Mouse (Mus musculus) neural tube, embryonic 11.5 days (tissue): ENCODE measurements around the gene Gm43518. TPM values are rescaled to one million over a fixed set of nuclear protein-coding genes. Genes with fewer than 3 reads are reported as not detected.

ENCODE experiments used
- ATAC-seq: fragments of 200-750 bp; cut with Nextera tagmentation; 2 replicates; pipeline ENCODE4 v1.8.0; 2017; ENCODE audit warnings: moderate number of reproducible peaks, mild to moderate bottlenecking, moderate TSS enrichment, moderate library complexity; ENCODE audit not compliant: insufficient read depth, low FRiP score, low TSS enrichment
- DNase-seq: peaks from one replicate; pipeline ENCODE4 v3.0.0-alpha.2; 2015; ENCODE audit warnings: low spot score
- H3K27ac ChIP-seq: fragments of 300-500 bp; sonication (generic); 2 replicates; pipeline ENCODE4 v1.5.1; 2014; ENCODE audit warnings: low read depth, mild to moderate bottlenecking, low read length
- H3K27me3 ChIP-seq: fragments of 300-500 bp; sonication (generic); 2 replicates; pipeline ENCODE4 v1.6.1; 2014; ENCODE audit warnings: mild to moderate bottlenecking, low read length, mixed read lengths; ENCODE audit not compliant: control insufficient read depth, insufficient read depth
- H3K36me3 ChIP-seq: fragments of 300-500 bp; sonication (generic); 2 replicates; pipeline ENCODE4 v1.6.1; 2014; ENCODE audit warnings: mild to moderate bottlenecking, low read length, moderate library complexity, mixed read lengths; ENCODE audit not compliant: control insufficient read depth, insufficient read depth
- H3K4me1 ChIP-seq: fragments of 300-500 bp; sonication (generic); 2 replicates; pipeline ENCODE4 v1.6.1; 2014; ENCODE audit warnings: low read length, mixed read lengths; ENCODE audit not compliant: control insufficient read depth, insufficient read depth
- H3K4me2 ChIP-seq: fragments of 300-500 bp; sonication (generic); 2 replicates; pipeline ENCODE4 v1.6.1; 2014; ENCODE audit warnings: low read depth, mild to moderate bottlenecking, moderate library complexity
- H3K4me3 ChIP-seq: fragments of 300-500 bp; sonication (generic); 2 replicates; pipeline ENCODE4 v1.5.1; 2014; ENCODE audit warnings: low read depth, low read length
- H3K9ac ChIP-seq: fragments of 300-500 bp; sonication (generic); 2 replicates; pipeline ENCODE4 v1.6.1; 2014; ENCODE audit warnings: mild to moderate bottlenecking, low read length
- H3K9me3 ChIP-seq: fragments of 300-500 bp; sonication (generic); 2 replicates; pipeline ENCODE4 v1.6.1; 2016; ENCODE audit warnings: low read length; ENCODE audit not compliant: control insufficient read depth
- WGBS: fragments of 180-500 bp; shearing (Covaris S2); extraction: QIAGEN DNeasy Blood & Tissue Kit; methylation state at CpG from one replicate; pipeline ENCODE4 v1.1.7; 2014; 5-methylcytosine and 5-hydroxymethylcytosine counted together
- polyA plus RNA-seq: library from polyadenylated mRNA; unstranded; fragments of >200 nt; fragmentation: Nextera tagmentation; extraction: Ambion mirVana; gene quantifications from 2 replicates; pipeline ENCODE4 v1.2.1, GENCODE M21; 2014

Gene Gm43518
- polyA plus RNA-seq, 1 experiment from 2014 or later = not detected

GRCm38 (mm10) chr5:123946546-123946945 is 19.3 kb downstream of the Gm43518 start:
- no peaks in the 10 kb centered on the region for H3K4me1 ChIP-seq
- H3K9ac ChIP-seq = no peak overlapping the region
- H3K9me3 ChIP-seq = no peaks in the 10 kb centered on the region

GRCm38 (mm10) chr5:123947041-123947761 is 20.0 kb downstream of the Gm43518 start:
- WGBS = 58% methylated on average over 7 of the region's 7 CpGs
- Histone ChIP-seq H3K4me2 (no peak overlapping the region), H3K4me3 (no peak overlapping the region), H3K27ac (no peak overlapping the region), H3K4me1 (no peaks in the 10 kb centered on the region), H3K9ac (no peak overlapping the region), H3K36me3 (no peaks in the 10 kb centered on the region), H3K9me3 (no peaks in the 10 kb centered on the region), H3K27me3 (no peaks in the 10 kb centered on the region)
- ATAC-seq (no peak), DNase-seq (no peak)

More at GRCm38 (mm10) chr5:123946546-123946945, 19.3 kb downstream of the Gm43518 start:
- 81% methylated on average over 4 of the region's 4 CpGs for WGBS
- Histone ChIP-seq H3K4me2 (no peak overlapping the region), H3K27me3 (no peaks in the 10 kb centered on the region), H3K4me3 (no peak overlapping the region), H3K36me3 (no peaks in the 10 kb centered on the region), H3K27ac (no peak overlapping the region)
- DNase-seq = no peak
- ATAC-seq = no peak

DNA sequence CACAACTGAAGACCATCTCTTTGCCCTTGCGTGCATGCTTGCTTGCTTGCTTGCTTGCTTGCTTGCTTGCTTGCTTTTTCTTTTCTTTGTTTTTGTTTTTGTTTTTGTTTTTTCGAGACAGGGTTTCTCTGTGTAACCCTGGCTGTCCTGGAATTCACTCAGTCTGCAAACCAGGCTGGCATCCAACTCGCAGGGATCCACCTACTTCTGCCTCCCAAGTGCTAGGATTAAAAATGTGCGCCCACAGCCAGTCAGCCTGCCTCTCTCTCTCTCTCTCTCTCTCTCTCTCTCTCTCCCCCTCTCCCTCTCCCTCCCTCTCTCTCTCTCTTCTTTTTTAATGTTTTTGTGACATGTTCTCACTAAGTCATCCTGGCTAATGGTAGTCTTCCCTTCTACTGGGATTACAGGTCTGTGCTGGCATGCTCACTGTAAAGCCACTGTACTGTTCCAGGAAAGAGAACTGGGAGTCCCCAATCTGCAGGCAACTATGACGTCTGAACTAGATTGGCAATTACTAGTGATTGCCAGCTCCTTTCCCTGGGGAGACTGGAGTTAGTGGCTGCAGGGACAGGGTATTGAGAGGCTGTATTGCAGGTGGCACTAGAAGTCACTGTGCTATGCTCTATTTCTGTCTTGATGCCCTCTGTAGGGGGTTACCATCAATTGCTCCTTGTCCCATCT is 25.3 kb downstream of the Gm43518 start:
- no peak overlapping the region for H3K4me3 ChIP-seq
- H3K4me2 ChIP-seq = no peak overlapping the region
- WGBS = 59% methylated on average over 5 of the region's 5 CpGs
- H3K9ac ChIP-seq = no peak overlapping the region
- ATAC-seq (no peak), DNase-seq (no peak)
- no peaks in the 10 kb centered on the region for H3K27me3 ChIP-seq
- H3K4me1 ChIP-seq = no peaks in the 10 kb centered on the region
- no peak overlapping the region for H3K27ac ChIP-seq
- no peaks in the 10 kb centered on the region for H3K36me3 ChIP-seq
- H3K9me3 ChIP-seq = no peaks in the 10 kb centered on the region

- H3K36me3 ChIP-seq = no peaks in the 10 kb centered on the region
- H3K27me3 ChIP-seq = no peaks in the 10 kb centered on the region
- no peak overlapping the region for H3K4me2 ChIP-seq
- H3K9ac ChIP-seq = no peak overlapping the region
- H3K27ac ChIP-seq = no peak overlapping the region
- H3K4me1 ChIP-seq = no peaks in the 10 kb centered on the region
- 89% methylated on average over 8 of the region's 8 CpGs for WGBS
- H3K9me3 ChIP-seq = no peaks in the 10 kb centered on the region
- no peak for DNase-seq
- ATAC-seq = no peak
- H3K4me3 ChIP-seq = no peak overlapping the region
These were observed 30.0 kb downstream of the Gm43518 start for GRCm38 (mm10) chr5:123957213-123957612.

- WGBS = 71% methylated on average over 3 of the region's 3 CpGs
- no peaks in the 10 kb centered on the region for H3K9me3 ChIP-seq
- no peak overlapping the region for H3K4me2 ChIP-seq
- H3K27me3 ChIP-seq = no peaks in the 10 kb centered on the region
- H3K9ac ChIP-seq = no peak overlapping the region
- no peak overlapping the region for H3K4me3 ChIP-seq
- ATAC-seq (no peak), DNase-seq (no peak)
- no peak overlapping the region for H3K27ac ChIP-seq
- no peaks in the 10 kb centered on the region for H3K36me3 ChIP-seq
- no peaks in the 10 kb centered on the region for H3K4me1 ChIP-seq
These were observed 31.8 kb downstream of the Gm43518 start for GRCm38 (mm10) chr5:123959018-123959417.

- Histone ChIP-seq H3K4me2 (no peak overlapping the region), H3K9ac (no peak overlapping the region), H3K4me1 (no peaks in the 10 kb centered on the region), H3K4me3 (no peak overlapping the region), H3K36me3 (no peaks in the 10 kb centered on the region), H3K27ac (no peak overlapping the region), H3K27me3 (no peaks in the 10 kb centered on the region), H3K9me3 (no peaks in the 10 kb centered on the region)
- DNase-seq (no peak), ATAC-seq (no peak)
- 81% methylated on average over 8 of the region's 8 CpGs for WGBS
These were observed 32.9 kb downstream of the Gm43518 start for GRCm38 (mm10) chr5:123960129-123960528.

GRCm38 (mm10) chr5:123961046-123961445 is 33.8 kb downstream of the Gm43518 start:
- Histone ChIP-seq H3K9me3 (no peaks in the 10 kb centered on the region), H3K36me3 (no peaks in the 10 kb centered on the region), H3K4me2 (no peak overlapping the region), H3K9ac (no peak overlapping the region), H3K27me3 (no peaks in the 10 kb centered on the region), H3K27ac (no peak overlapping the region), H3K4me3 (no peak overlapping the region), H3K4me1 (no peaks in the 10 kb centered on the region)
- DNase-seq (no peak), ATAC-seq (no peak)
- 85% methylated on average over 12 of the region's 12 CpGs for WGBS

GRCm38 (mm10) chr5:123964208-123964607 is 37.0 kb downstream of the Gm43518 start:
- WGBS = 95% methylated on average over 4 of the region's 4 CpGs
- H3K27ac ChIP-seq = no peak overlapping the region
- DNase-seq = no peak
- H3K4me2 ChIP-seq = no peak overlapping the region
- H3K9ac ChIP-seq = no peak overlapping the region
- no peak for ATAC-seq
- no peaks in the 10 kb centered on the region for H3K9me3 ChIP-seq
- H3K4me3 ChIP-seq = no peak overlapping the region
- no peaks in the 10 kb centered on the region for H3K27me3 ChIP-seq
- H3K4me1 ChIP-seq = no peaks in the 10 kb centered on the region
- H3K36me3 ChIP-seq = no peaks in the 10 kb centered on the region

DNA sequence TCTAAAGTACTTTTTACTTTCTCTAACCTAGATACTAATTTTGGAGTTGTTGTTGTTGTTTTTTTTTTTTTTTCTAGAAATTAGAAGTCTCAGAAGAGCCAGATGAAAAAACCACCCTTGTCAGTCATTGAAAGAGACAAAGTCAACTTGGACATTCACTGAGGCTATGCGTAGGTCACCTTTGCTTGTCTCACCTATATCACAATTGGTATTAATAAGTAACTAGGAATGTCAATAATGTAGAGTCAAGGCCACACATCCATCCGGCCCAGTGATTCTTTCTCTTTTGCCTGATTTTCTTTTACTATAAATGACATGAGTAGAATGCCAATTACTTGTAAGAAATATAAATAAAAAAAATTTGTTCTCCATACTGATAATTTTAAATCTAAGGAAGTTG is 39.5 kb downstream of the Gm43518 start:
- WGBS = 94% methylated on average over 2 of the region's 2 CpGs
- no peaks in the 10 kb centered on the region for H3K36me3 ChIP-seq

More for the DNA sequence above, 39.5 kb downstream of the Gm43518 start:
- no peaks in the 10 kb centered on the region for H3K9me3 ChIP-seq
- H3K4me3 ChIP-seq = no peak overlapping the region
- H3K4me1 ChIP-seq = no peaks in the 10 kb centered on the region
- no peak for ATAC-seq
- H3K27me3 ChIP-seq = no peaks in the 10 kb centered on the region
- H3K9ac ChIP-seq = no peak overlapping the region
- no peak overlapping the region for H3K4me2 ChIP-seq
- no peak overlapping the region for H3K27ac ChIP-seq
- DNase-seq = no peak
